Mouse (Mus musculus) CD4-positive, CD25-positive, alpha-beta regulatory T cell, adult 4 months (primary cell): ENCODE data around the gene Tbx4. TPM values are rescaled to one million over a fixed set of nuclear protein-coding genes. Genes with fewer than 3 reads are reported as not detected.

ENCODE experiments used
- polyA plus RNA-seq, 2 experiments: library from polyadenylated mRNA; unstranded; fragments of 100-300 nt; shearing (Covaris generic); gene quantifications; one replicate each; pipeline ENCODE4 v1.2.1; 2017

Tbx4 gene
- polyA plus RNA-seq, 2 experiments from 2014 or later = not detected

Other genes with a start within 250 kb of the Tbx4 start
- not detected for gene Tbx2, start 53.9 kb upstream of the Tbx4 start, polyA plus RNA-seq
- gene Gm11444, start 36.1 kb upstream of the Tbx4 start, polyA plus RNA-seq = under 1 TPM in 1 of 2 experiments, not detected in 1; 0.59 TPM